14 mouse cellular contexts compared by ENCODE assay signal in the genomic region with DNA sequence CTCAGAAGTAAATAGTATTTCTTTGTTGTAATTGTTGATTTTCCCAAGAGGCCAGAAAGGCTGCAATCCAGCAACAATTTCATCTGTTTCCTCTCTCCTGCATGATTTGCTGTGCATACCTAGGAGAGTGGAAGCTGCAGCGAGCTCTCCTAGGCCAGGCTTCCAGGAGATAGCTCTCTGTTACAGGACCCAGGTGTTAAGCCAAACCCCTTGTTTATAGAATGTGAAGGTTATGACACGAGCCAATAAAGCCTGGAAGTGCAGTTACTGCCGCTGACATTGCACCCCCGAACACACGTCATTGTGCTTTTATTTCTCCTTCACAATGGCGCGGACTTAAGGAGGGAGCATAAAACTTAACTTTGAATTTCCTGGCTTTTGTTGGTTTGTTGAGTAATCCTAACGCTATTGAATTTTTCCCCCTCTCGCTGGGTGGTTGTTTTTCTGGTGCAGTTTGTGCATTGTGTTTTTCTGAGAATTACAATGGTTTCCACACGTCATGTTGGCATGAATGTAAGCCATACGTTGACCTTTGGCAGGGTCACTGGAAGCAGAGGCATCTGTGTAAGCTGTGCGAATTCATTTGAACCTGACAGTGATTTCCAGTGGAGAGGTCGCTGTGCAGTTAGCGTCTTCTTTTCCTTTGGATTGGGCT.
A peak's percentile ranks its signal among the peaks of the same experiment; 100 is the strongest.
DNase-seq lines count a peak whose midpoint lies in the region; ATAC-seq and TF ChIP-seq lines count a peak whose summit lies in the region.
"Had no signal": no experiment of that assay in that cellular context is flagged by ENCODE, and none has a peak within 500 bp of the region (broad histone marks: within the 10 kb centered on the region; RNA-seq: fewer than 3 reads in every experiment).

No protein-coding gene starts in this region.

- TF ChIP-seq CTCF in left cerebral cortex, adult 2 months (IDR thresholded peaks at IDR 0.05) = no peak

- H3K9me3 ChIP-seq in heart, embryonic 13.5 days = no peaks in the 10 kb centered on the region
- no peaks in the 10 kb centered on the region for H3K9me3 ChIP-seq in kidney, embryonic 16.5 days (ENCODE audit: low read length)
- H3K9me3 ChIP-seq in limb, embryonic 13.5 days = no peaks in the 10 kb centered on the region
- H3K9me3 ChIP-seq: embryonic facial prominence, embryonic 15.5 days; G1E had no signal

- no peak overlapping the region for H3K4me2 ChIP-seq in heart, embryonic 13.5 days
- no peak overlapping the region for H3K4me2 ChIP-seq in kidney, embryonic 16.5 days (replicated peaks; ENCODE audit: low read depth, low read length)
- H3K4me2 ChIP-seq in limb, embryonic 13.5 days (replicated peaks) = peak overlapping the region; percentile 17; the same call in 1 of the 2 replicates
- H3K4me2 ChIP-seq: embryonic facial prominence, embryonic 15.5 days had no signal

- no peak overlapping the region for H3K9ac ChIP-seq in heart, embryonic 13.5 days
- no peak overlapping the region for H3K9ac ChIP-seq in kidney, embryonic 16.5 days (replicated peaks; ENCODE audit: low read length)
- H3K9ac ChIP-seq in limb, embryonic 13.5 days = no peak overlapping the region
- H3K9ac ChIP-seq: embryonic facial prominence, embryonic 15.5 days had no signal

- ATAC-seq in heart, embryonic 13.5 days (ENCODE audit: extremely low read depth, insufficient number of reproducible peaks, low FRiP score, low TSS enrichment) = no peak
- peak; percentile 42; the same call in 1 of the 2 replicates for ATAC-seq in kidney, embryonic 16.5 days (ENCODE audit: low FRiP score, low TSS enrichment)
- peak; percentile 51; the same call in 1 of the 2 replicates for ATAC-seq in limb, embryonic 13.5 days (ENCODE audit: low FRiP score, low read depth)

- H3K4me3 ChIP-seq in heart, embryonic 13.5 days = no peak overlapping the region
- H3K4me3 ChIP-seq in kidney, embryonic 16.5 days (ENCODE audit: low read length) = no peak overlapping the region
- no peak overlapping the region for H3K4me3 ChIP-seq in limb, embryonic 13.5 days
- H3K4me3 ChIP-seq in left cerebral cortex, adult 2 months = no peak overlapping the region
- H3K4me3 ChIP-seq: embryonic facial prominence, embryonic 15.5 days had no signal

- peaks cover 11% of the 10 kb centered on the region; the same call in 1 of the 2 replicates for H3K27me3 ChIP-seq in heart, embryonic 13.5 days (replicated peaks)
- H3K27me3 ChIP-seq in kidney, embryonic 16.5 days (ENCODE audit: insufficient read depth, low read length) = no peaks in the 10 kb centered on the region
- H3K27me3 ChIP-seq in limb, embryonic 13.5 days = peaks cover 80% of the 10 kb centered on the region

- no peaks in the 10 kb centered on the region for H3K36me3 ChIP-seq in heart, embryonic 13.5 days
- no peaks in the 10 kb centered on the region for H3K36me3 ChIP-seq in kidney, embryonic 16.5 days (ENCODE audit: insufficient read depth, low read length)
- H3K36me3 ChIP-seq in limb, embryonic 13.5 days = no peaks in the 10 kb centered on the region
- H3K36me3 ChIP-seq: embryonic facial prominence, embryonic 15.5 days; G1E had no signal

- DNase-seq in heart, postnatal 25 days (ENCODE audit: low spot score) = no peak
- DNase-seq in kidney, postnatal 36 days = no peak
- DNase-seq in embryo, embryonic 10.5 days (ENCODE audit: low spot score) = peak; percentile 74
- DNase-seq in ovary, postnatal 10 days (ENCODE audit: low spot score) = no peak
- no peak for DNase-seq in left cerebral cortex, adult 2 months (ENCODE audit: extremely low spot score in 1 of 2, low spot score in 2 of 2)
- DNase-seq: cerebellum, adult 9-10 months; kidney, postnatal 10 days; right cerebral cortex, adult 18-20 months; thymus, adult 18-20 months had no signal

- intact Hi-C loops in heart, postnatal 25 days (cut with DNase I) = no loop called here
- intact Hi-C loops in left cerebral cortex, adult 2 months (cut with DNase I) = no loop called here

- peaks cover 14% of the 10 kb centered on the region; the same call in 1 of the 2 replicates for H3K4me1 ChIP-seq in heart, embryonic 13.5 days
- H3K4me1 ChIP-seq in kidney, embryonic 16.5 days (ENCODE audit: insufficient read depth, low read length) = peaks cover under 1% of the 10 kb centered on the region; the same call in 1 of the 2 replicates
- peaks cover 14% of the 10 kb centered on the region for H3K4me1 ChIP-seq in limb, embryonic 13.5 days

- WGBS in heart, embryonic 13.5 days = 65% methylated on average over 14 of the region's 14 CpGs
- WGBS in kidney, embryonic 16.5 days = 36% methylated on average over 14 of the region's 14 CpGs
- 16% methylated on average over 14 of the region's 14 CpGs for WGBS in limb, embryonic 13.5 days

- H3K27ac ChIP-seq in heart, embryonic 13.5 days (replicated peaks) = peak overlapping the region; percentile 48; the same call in 1 of the 2 replicates
- H3K27ac ChIP-seq in kidney, embryonic 16.5 days (ENCODE audit: low read length) = peak overlapping the region; percentile 19
- H3K27ac ChIP-seq in limb, embryonic 13.5 days = no peak overlapping the region
- H3K27ac ChIP-seq in left cerebral cortex, adult 2 months = no peak overlapping the region
- H3K27ac ChIP-seq: embryonic facial prominence, embryonic 15.5 days had no signal

Comparison
In these comparisons a context has a peak if more than half of its experiments do, and no peak if none do; other contexts are left out.
1. H3K27ac ChIP-seq: peak in heart, embryonic 13.5 days (single experiment) and kidney, embryonic 16.5 days (single experiment); none in limb, embryonic 13.5 days (single experiment) and left cerebral cortex, adult 2 months (single experiment).